Mouse (Mus musculus) neural tube, embryonic 14.5 days (tissue): ENCODE data around the gene Gypa. TPM values are rescaled to one million over a fixed set of nuclear protein-coding genes. Genes with fewer than 3 reads are reported as not detected.

Source experiments
- ATAC-seq: fragments of 200-750 bp; cut with Nextera tagmentation; 2 replicates; pipeline ENCODE4 v1.8.0; 2017; ENCODE audit warnings: low read depth, mild to moderate bottlenecking, moderate TSS enrichment, moderate library complexity
- H3K27ac ChIP-seq: fragments of 300-500 bp; sonication (generic); 2 replicates; pipeline ENCODE4 v1.5.1; 2014; ENCODE audit warnings: low read depth, mild to moderate bottlenecking, control low read depth, low read length, moderate library complexity, mixed read lengths
- H3K27me3 ChIP-seq: fragments of 300-500 bp; sonication (generic); 2 replicates; pipeline ENCODE4 v1.6.1; 2014; ENCODE audit warnings: low read length; ENCODE audit not compliant: control insufficient read depth, insufficient read depth
- H3K36me3 ChIP-seq: fragments of 300-500 bp; sonication (generic); 2 replicates; pipeline ENCODE4 v1.6.1; 2014; ENCODE audit warnings: low read length, mixed read lengths; ENCODE audit not compliant: control insufficient read depth, insufficient read depth
- H3K4me1 ChIP-seq: fragments of 300-500 bp; sonication (generic); 2 replicates; pipeline ENCODE4 v1.6.1; 2014; ENCODE audit warnings: low read length; ENCODE audit not compliant: control insufficient read depth, insufficient read depth
- H3K4me2 ChIP-seq: fragments of 300-500 bp; sonication (generic); 2 replicates; pipeline ENCODE4 v1.6.1; 2014; ENCODE audit warnings: mild to moderate bottlenecking, low read depth, low read length, control low read depth
- H3K4me3 ChIP-seq: fragments of 300-500 bp; sonication (generic); 2 replicates; pipeline ENCODE4 v1.5.1; 2014; ENCODE audit warnings: low read depth, low read length, control low read depth, mixed read lengths
- H3K9ac ChIP-seq: fragments of 300-500 bp; sonication (generic); replicated peaks from 2 replicates; pipeline ENCODE4 v1.6.1; 2014; ENCODE audit warnings: low read depth, mild to moderate bottlenecking, control low read depth, low read length, mixed read lengths
- H3K9me3 ChIP-seq: fragments of 300-500 bp; sonication (generic); 2 replicates; pipeline ENCODE4 v1.6.1; 2016; ENCODE audit warnings: low read length; ENCODE audit not compliant: control insufficient read depth
- WGBS: fragments of 180-500 bp; shearing (Covaris S2); extraction: QIAGEN DNeasy Blood & Tissue Kit; methylation state at CpG from one replicate; pipeline ENCODE4 v1.1.7; 2014; 5-methylcytosine and 5-hydroxymethylcytosine counted together
- polyA plus RNA-seq: library from polyadenylated mRNA; unstranded; fragments of >200 nt; fragmentation: Nextera tagmentation; extraction: Ambion mirVana; gene quantifications from 2 replicates; pipeline ENCODE4 v1.2.1, GENCODE M21; 2014

Gene Gypa
- polyA plus RNA-seq, 1 experiment from 2014 or later, result 1.9 TPM

- Histone ChIP-seq H3K27me3 (no peaks in the 10 kb centered on the region), H3K4me2 (no peak overlapping the region), H3K4me3 (no peak overlapping the region), H3K36me3 (no peaks in the 10 kb centered on the region), H3K9ac (no peak overlapping the region), H3K4me1 (no peaks in the 10 kb centered on the region), H3K27ac (no peak overlapping the region), H3K9me3 (no peaks in the 10 kb centered on the region)
- no peak for ATAC-seq
- 74% methylated on average over 6 of the region's 6 CpGs for WGBS
Observed at GRCm38 (mm10) chr8:80501283-80501682, 7.7 kb downstream of the Gypa start.

GRCm38 (mm10) chr8:80526382-80527355, 33.1 kb downstream of the Gypa start:
- no peak for ATAC-seq
- Histone ChIP-seq H3K27ac (no peak overlapping the region), H3K4me2 (no peak overlapping the region), H3K9me3 (no peaks in the 10 kb centered on the region), H3K27me3 (no peaks in the 10 kb centered on the region), H3K9ac (no peak overlapping the region), H3K36me3 (no peaks in the 10 kb centered on the region), H3K4me1 (no peaks in the 10 kb centered on the region), H3K4me3 (no peak overlapping the region)
- WGBS, result 87% methylated on average over 5 of the region's 5 CpGs

- Histone ChIP-seq H3K9me3 (no peaks in the 10 kb centered on the region), H3K27ac (no peak overlapping the region), H3K4me3 (no peak overlapping the region), H3K4me1 (no peaks in the 10 kb centered on the region), H3K4me2 (no peak overlapping the region), H3K27me3 (no peaks in the 10 kb centered on the region), H3K36me3 (no peaks in the 10 kb centered on the region), H3K9ac (no peak overlapping the region)
- no peak for ATAC-seq
- WGBS, result 88% methylated on average over 3 of the region's 3 CpGs
Observed at GRCm38 (mm10) chr8:80541836-80542235, 48.3 kb downstream of the Gypa start.

- Histone ChIP-seq H3K27ac (no peak overlapping the region), H3K4me3 (no peak overlapping the region), H3K4me2 (no peak overlapping the region), H3K4me1 (no peaks in the 10 kb centered on the region), H3K9ac (no peak overlapping the region), H3K27me3 (no peaks in the 10 kb centered on the region), H3K36me3 (no peaks in the 10 kb centered on the region), H3K9me3 (no peaks in the 10 kb centered on the region)
- ATAC-seq, result no peak
Observed at GRCm38 (mm10) chr8:80550436-80550835, 56.9 kb downstream of the Gypa start.

- no peaks in the 10 kb centered on the region for H3K4me1 ChIP-seq
- no peak overlapping the region for H3K4me3 ChIP-seq
- 69% methylated on average over 3 of the region's 3 CpGs for WGBS
- ATAC-seq, result no peak
- H3K27me3 ChIP-seq, result no peaks in the 10 kb centered on the region
- H3K9me3 ChIP-seq, result no peaks in the 10 kb centered on the region
- no peaks in the 10 kb centered on the region for H3K36me3 ChIP-seq
- no peak overlapping the region for H3K4me2 ChIP-seq
- no peak overlapping the region for H3K9ac ChIP-seq
- no peak overlapping the region for H3K27ac ChIP-seq
Observed at GRCm38 (mm10) chr8:80551303-80551702, 57.7 kb downstream of the Gypa start.

GRCm38 (mm10) chr8:80554991-80555390, 61.4 kb downstream of the Gypa start:
- Histone ChIP-seq H3K9me3 (no peaks in the 10 kb centered on the region), H3K27ac (no peak overlapping the region), H3K4me2 (no peak overlapping the region), H3K36me3 (no peaks in the 10 kb centered on the region), H3K27me3 (no peaks in the 10 kb centered on the region), H3K9ac (no peak overlapping the region), H3K4me3 (no peak overlapping the region), H3K4me1 (no peaks in the 10 kb centered on the region)
- 94% methylated on average over 2 of the region's 2 CpGs for WGBS
- no peak for ATAC-seq

Other genes starting within 250 kb of the Gypa start
- 0.71 and 0.75 TPM in 2 replicates for gene Frem3, start 117.3 kb downstream of the Gypa start, polyA plus RNA-seq
- 49.2 and 60.9 TPM in 2 replicates for gene Smarca5, start 245.7 kb downstream of the Gypa start, polyA plus RNA-seq